Comparison of ENCODE assay signal across 13 mouse cellular contexts in genomic region chr5:131829248-131829647, GRCm38 (mm10).
DNase-seq lines count a peak whose midpoint lies in the region; ATAC-seq lines count a peak whose summit lies in the region.
"Had no signal": no experiment of that assay in that cellular context is flagged by ENCODE, and none has a peak within 500 bp of the region (broad histone marks: within the 10 kb centered on the region; RNA-seq: fewer than 3 reads in every experiment).

No protein-coding gene starts in this region.

- no peaks in the 10 kb centered on the region for H3K4me1 ChIP-seq in stomach, embryonic 15.5 days

- peak overlapping the region; percentile 14; the same call in 1 of the 2 replicates for H3K27ac ChIP-seq in stomach, embryonic 15.5 days
- H3K27ac ChIP-seq: limb, embryonic 13.5 days; midbrain, embryonic 15.5 days had no signal

- H3K36me3 ChIP-seq in stomach, embryonic 15.5 days, result no peaks in the 10 kb centered on the region
- H3K36me3 ChIP-seq: G1E; limb, embryonic 13.5 days; midbrain, embryonic 15.5 days had no signal

- H3K4me2 ChIP-seq in stomach, embryonic 15.5 days, result no peak overlapping the region
- H3K4me2 ChIP-seq: limb, embryonic 13.5 days; midbrain, embryonic 15.5 days had no signal

- H3K9ac ChIP-seq in stomach, embryonic 15.5 days, result no peak overlapping the region
- H3K9ac ChIP-seq: limb, embryonic 13.5 days; midbrain, embryonic 15.5 days had no signal

- 36% methylated on average over 3 of the region's 3 CpGs for WGBS in stomach, embryonic 15.5 days

- DNase-seq in ovary, postnatal 36 days (ENCODE audit: low spot score), result peak; percentile 12
- no peak for DNase-seq in ovary, postnatal 14 days (ENCODE audit: low spot score)
- peak; percentile 50 for DNase-seq in heart, postnatal 4 days
- no peak for DNase-seq in c-Kit-positive CD71-positive TER-119-positive erythroid progenitor cells, embryonic 14.5 days (ENCODE audit: low spot score)
- no peak for DNase-seq in kidney, adult 18-20 months
- DNase-seq: kidney, adult 11 months had no signal

- H3K27me3 ChIP-seq in stomach, embryonic 15.5 days (replicated peaks), result no peaks in the 10 kb centered on the region
- H3K27me3 ChIP-seq: midbrain, embryonic 15.5 days had no signal

- peak; percentile 97 for ATAC-seq in common myeloid progenitor, adult 5-6 weeks (replicated peaks; ENCODE audit: low read depth, poor library complexity, severe bottlenecking)
- ATAC-seq in stomach, embryonic 15.5 days (ENCODE audit: insufficient read depth, low FRiP score, low read depth), result peak; percentile 72
- no peak for ATAC-seq in inflammation-experienced regulatory T-cells, adult 6 months
- ATAC-seq: midbrain, embryonic 15.5 days had no signal

- no peak overlapping the region for H3K4me3 ChIP-seq in stomach, embryonic 15.5 days (replicated peaks)
- H3K4me3 ChIP-seq: erythroblast, embryonic 14.5 days; limb, embryonic 13.5 days; midbrain, embryonic 15.5 days had no signal

- H3K9me3 ChIP-seq in stomach, embryonic 15.5 days, result no peaks in the 10 kb centered on the region
- H3K9me3 ChIP-seq: limb, embryonic 13.5 days; midbrain, embryonic 15.5 days had no signal

Comparison
In these comparisons a context has a peak if more than half of its experiments do, and no peak if none do; other contexts are left out.
1. DNase-seq: peak in ovary, postnatal 36 days (single experiment) and heart, postnatal 4 days (single experiment); none in ovary, postnatal 14 days (single experiment), c-Kit-positive CD71-positive TER-119-positive erythroid progenitor cells, embryonic 14.5 days (single experiment) and kidney, adult 18-20 months (single experiment).